Mouse (Mus musculus): Measurements from ENCODE around the gene Rab3b. TPM values are rescaled to one million over a fixed set of nuclear protein-coding genes. Genes with fewer than 3 reads are reported as not detected.
"Not testable (repeated sequence)": the region's sequence is repeated elsewhere in the genome, so short reads cannot be mapped to it uniquely, and the experiment has no call there.

Rab3b gene
- polyA plus RNA-seq, 1 experiment: 69.6 TPM

DNA sequence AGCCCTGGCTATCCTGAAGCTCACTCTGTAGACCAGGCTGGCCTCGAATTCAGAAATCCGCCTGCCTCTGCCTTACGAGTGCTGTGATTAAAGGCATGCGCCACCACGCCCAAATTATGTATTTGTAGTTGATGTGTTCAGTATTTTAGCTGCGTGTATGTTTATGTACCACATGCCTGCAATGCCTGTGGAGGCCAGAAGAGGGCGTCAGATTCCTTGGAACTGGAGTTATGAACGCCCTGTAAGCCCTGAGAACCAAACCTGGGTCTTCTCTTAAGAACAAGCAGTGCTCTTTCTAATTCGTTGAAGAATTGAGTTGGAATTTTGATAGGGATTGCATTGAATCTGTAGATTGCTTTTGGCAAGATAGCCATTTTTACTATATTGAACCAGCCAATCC, 49.1 kb downstream of the Rab3b start:
- not testable (repeated sequence) for DNase-seq (ENCODE audit: low read depth)
- peak; percentile 12; the same call in 1 of the 2 replicates for TF ChIP-seq CTCF (IDR thresholded peaks at IDR 0.05; ENCODE audit: borderline replicate concordance, extremely low read depth, insufficient read depth, insufficient read length)

DNA sequence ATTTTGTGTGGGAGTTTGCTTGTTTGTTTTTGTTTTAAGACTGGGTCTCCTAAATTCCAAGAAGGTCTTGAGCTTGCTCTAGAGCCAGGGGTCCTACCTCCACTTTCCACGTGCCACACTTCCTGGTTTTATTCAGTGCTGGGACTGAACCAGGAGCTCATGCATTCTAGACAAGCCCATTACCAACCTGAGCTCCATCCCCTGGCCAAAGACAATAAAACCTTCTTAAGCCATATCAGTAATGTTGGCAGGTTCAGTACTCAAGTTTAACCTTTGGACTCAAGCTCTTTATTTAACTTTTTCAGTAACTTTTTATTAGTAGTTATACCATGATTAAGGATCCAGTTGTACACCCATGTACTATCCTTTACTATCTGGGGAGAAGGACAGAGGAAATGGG, 54.3 kb downstream of the Rab3b start:
- DNase-seq (ENCODE audit: low read depth): no peak
- no peak for TF ChIP-seq POLR2A (IDR thresholded peaks at IDR 0.05; ENCODE audit: borderline replicate concordance, extremely low read depth, insufficient read depth, insufficient read length, poor library complexity, severe bottlenecking)
- TF ChIP-seq CTCF (IDR thresholded peaks at IDR 0.05; ENCODE audit: borderline replicate concordance, extremely low read depth, insufficient read depth, insufficient read length): no peak

DNA sequence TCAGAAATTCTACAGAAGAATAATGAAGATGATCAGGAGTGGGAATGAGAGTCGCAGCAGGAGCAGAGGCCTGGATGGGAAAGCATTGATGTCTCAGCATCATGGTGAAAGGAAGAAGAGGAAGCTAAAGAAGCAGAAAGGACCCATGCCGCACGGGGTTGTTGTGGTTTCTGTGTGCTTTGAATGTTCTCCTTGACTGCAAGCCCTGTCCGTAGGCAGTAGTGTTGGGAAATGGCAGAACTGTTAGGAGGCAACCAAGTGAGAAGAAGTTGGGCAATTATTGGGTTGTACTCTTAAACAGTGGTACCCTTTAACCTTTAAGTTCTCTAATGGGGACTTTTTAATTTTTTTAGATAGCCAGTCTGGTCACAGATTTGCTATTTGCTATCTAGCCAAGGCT, 56.0 kb downstream of the Rab3b start:
- no peak for TF ChIP-seq POLR2A (IDR thresholded peaks at IDR 0.05; ENCODE audit: borderline replicate concordance, extremely low read depth, insufficient read depth, insufficient read length, poor library complexity, severe bottlenecking)
- no peak for DNase-seq (ENCODE audit: low read depth)

DNA sequence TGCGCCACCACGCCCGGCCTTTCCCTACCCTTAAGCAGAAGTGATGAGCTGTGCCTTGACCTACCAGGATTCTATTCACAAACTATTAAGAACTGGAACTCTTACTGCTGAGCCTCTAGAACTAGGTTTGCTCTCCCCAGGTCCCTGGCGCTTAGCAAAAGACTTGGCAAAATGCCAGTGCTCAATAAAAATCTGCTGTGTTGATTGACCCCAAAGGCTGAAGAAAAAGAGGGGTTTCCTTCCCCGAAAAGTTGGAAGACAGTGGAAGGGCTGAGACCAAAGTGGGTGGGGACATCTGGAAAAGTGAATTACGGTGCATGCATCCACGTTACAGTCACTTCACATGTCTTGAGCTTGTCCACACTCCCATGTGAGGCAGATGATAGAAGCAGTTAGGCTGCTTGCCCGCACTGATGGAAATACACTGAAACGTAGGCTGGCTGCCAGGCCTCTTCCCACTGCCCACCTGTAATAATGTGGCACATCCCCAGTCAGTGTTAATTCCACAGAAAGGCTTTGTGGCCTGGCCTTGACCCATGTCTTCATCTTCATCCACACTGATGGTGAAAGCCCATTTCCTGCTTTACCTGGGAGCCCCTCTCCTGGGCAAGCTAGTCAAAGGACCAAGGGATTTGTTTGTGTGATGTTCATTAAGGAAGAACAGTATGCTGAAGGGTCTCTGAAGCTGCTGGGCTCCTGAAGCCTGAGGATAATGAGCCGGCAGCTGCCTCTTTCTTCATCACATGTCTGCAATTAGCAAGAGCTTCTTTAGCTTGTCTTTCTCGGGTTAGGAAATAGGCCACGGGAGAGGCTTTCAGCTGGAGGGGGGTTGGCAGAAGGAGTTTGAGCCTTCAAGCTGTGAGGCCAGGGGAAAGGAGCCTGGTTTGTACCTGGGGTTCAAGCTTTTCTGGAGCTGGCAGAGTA, 59.2 kb downstream of the Rab3b start:
- peak; percentile 89 for DNase-seq (ENCODE audit: low read depth)
- TF ChIP-seq POLR2A (IDR thresholded peaks at IDR 0.05; ENCODE audit: borderline replicate concordance, extremely low read depth, insufficient read depth, insufficient read length, poor library complexity, severe bottlenecking) (no peak), CTCF (IDR thresholded peaks at IDR 0.05; ENCODE audit: borderline replicate concordance, extremely low read depth, insufficient read depth, insufficient read length) (no peak)

DNA sequence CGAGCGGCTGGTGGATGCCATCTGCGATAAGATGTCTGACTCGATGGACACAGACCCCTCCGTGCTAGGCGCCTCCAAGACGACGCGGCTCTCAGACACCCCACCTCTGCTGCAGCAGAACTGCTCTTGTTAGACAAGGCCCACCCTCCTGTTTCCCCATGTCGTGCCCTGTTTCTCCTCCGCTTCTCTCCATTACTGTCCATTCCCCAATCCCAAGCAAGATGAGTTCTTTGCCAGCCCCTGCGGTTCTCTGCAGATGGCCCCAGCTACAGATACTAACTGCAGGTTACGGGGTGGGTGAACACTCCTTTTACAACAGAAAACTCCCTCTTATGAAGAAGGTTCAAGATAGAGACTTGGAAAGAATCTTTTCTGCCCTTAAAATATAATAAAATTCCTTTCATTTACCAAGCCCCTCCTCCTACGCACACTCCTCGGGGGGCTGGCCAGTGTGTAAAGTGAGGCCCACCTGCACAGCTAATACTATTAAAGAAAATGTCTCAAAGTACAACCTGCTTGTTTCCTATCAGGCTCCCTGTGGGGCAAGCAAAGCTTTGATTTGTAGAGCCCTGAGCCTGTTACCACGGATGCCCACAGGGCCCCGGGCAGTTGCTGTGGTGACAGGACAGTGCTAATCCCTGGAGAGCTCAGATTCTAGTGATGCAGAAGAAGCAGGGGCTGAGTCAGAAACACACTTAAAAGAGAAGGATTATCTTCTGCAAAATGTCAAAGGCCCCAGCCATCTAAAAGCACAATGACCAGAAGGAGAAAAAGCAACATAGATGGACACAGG, 62.0 kb downstream of the Rab3b start:
- TF ChIP-seq CTCF (IDR thresholded peaks at IDR 0.05; ENCODE audit: borderline replicate concordance, extremely low read depth, insufficient read depth, insufficient read length) (no peak), POLR2A (IDR thresholded peaks at IDR 0.05; ENCODE audit: borderline replicate concordance, extremely low read depth, insufficient read depth, insufficient read length, poor library complexity, severe bottlenecking) (no peak)
- DNase-seq (ENCODE audit: low read depth): peak; percentile 63

DNA sequence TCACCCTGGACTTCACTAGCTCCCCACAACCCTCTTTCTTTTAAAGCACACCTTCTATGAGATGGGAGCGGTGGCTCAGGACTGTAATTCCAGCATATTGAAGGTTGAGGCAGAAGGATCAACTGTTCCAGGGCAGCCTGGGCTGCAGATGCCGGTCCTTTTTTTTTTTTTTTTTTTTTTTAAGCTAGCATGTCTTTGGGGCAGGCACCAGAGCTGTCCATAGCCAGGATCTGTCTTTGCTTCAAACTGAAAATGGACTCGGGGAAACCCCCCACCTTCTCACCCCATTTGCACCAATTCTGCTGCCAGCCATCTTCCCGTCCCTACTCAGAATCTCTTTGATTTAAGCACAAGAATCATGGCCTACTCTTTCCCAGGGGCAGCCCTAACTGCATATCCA, 63.3 kb downstream of the Rab3b start:
- no peak for DNase-seq (ENCODE audit: low read depth)
- TF ChIP-seq POLR2A (IDR thresholded peaks at IDR 0.05; ENCODE audit: borderline replicate concordance, extremely low read depth, insufficient read depth, insufficient read length, poor library complexity, severe bottlenecking) (no peak), CTCF (IDR thresholded peaks at IDR 0.05; ENCODE audit: borderline replicate concordance, extremely low read depth, insufficient read depth, insufficient read length) (no peak)

DNA sequence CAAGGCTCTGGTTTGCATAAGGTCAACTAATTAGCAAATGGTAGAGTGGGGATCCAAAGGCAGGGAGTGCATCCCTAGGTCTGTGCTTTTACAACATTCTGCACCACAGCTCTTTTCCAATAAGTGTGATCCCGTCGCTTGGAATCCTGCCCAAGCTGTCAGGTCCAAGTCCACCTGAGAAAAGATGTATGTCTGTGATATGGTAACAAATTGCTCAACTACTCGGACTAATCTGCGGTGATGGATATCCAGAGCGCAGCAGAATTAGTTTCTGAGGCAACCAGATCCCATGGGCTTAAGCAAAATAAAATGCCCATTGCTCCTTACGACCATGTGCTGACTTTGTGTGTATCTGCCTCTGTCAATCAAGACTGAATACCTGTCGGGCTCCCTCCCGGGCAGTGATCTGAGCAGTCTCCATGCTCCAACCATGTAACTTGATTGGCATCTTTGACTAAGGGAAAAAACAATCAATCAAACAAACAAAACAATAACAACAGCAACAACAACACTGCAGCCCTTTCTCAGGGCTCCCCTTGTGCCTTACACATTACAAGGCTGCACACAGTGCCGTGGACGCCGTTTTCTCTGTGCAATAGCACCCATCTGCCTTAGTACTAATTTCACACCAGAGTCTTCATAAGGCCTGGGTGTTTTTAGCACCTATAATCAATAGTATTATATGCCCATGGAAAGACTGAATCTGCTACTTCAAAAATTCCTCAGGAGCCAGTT, 64.3 kb downstream of the Rab3b start:
- DNase-seq (ENCODE audit: low read depth): no peak

DNA sequence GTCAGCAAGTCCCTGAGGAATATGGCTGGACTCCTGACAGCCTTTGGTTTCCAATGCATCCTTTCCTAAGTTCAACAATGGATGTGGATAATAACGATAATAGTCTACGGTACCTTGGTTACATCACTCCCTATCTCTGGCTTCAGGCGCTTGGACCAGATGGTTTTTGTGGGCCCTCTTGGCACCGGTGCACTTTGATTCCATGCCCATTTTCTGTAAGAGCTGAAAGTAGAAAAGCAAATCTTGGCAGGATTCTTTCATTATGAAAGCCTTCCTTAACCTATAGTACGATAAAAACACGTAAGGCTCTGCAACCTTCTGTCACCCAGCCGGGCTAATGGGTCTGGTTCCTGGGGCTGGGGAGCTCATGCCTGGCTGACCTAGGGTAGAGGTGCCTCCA, 70.3 kb downstream of the Rab3b start:
- TF ChIP-seq POLR2A (IDR thresholded peaks at IDR 0.05; ENCODE audit: borderline replicate concordance, extremely low read depth, insufficient read depth, insufficient read length, poor library complexity, severe bottlenecking) (no peak), CTCF (IDR thresholded peaks at IDR 0.05; ENCODE audit: borderline replicate concordance, extremely low read depth, insufficient read depth, insufficient read length) (no peak)
- peak; percentile 75 for DNase-seq (ENCODE audit: low read depth)

More for the DNA sequence above, 64.3 kb downstream of the Rab3b start:
- TF ChIP-seq POLR2A (IDR thresholded peaks at IDR 0.05; ENCODE audit: borderline replicate concordance, extremely low read depth, insufficient read depth, insufficient read length, poor library complexity, severe bottlenecking): no peak
- TF ChIP-seq CTCF (IDR thresholded peaks at IDR 0.05; ENCODE audit: borderline replicate concordance, extremely low read depth, insufficient read depth, insufficient read length): no peak

DNA sequence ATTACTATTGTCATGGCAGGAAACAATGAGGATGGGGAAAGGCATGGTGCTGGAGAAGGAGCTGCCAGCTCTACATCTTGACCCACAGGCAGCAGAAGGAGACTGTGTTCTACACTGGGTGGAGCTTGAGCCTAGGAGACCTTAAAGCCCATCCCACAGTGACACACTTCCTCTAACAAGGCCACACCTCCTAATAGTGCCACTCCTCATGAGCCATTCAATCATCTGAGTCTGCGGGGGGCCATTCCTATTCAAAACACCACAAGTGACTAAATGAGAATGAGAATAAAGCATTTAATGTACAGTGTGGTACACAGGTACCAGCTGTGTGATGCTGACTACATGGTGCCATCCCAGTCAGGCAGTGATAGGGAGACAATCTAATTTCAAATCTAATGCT, 71.3 kb downstream of the Rab3b start:
- no peak for DNase-seq (ENCODE audit: low read depth)
- TF ChIP-seq CTCF (IDR thresholded peaks at IDR 0.05; ENCODE audit: borderline replicate concordance, extremely low read depth, insufficient read depth, insufficient read length) (no peak), POLR2A (IDR thresholded peaks at IDR 0.05; ENCODE audit: borderline replicate concordance, extremely low read depth, insufficient read depth, insufficient read length, poor library complexity, severe bottlenecking) (no peak)

DNA sequence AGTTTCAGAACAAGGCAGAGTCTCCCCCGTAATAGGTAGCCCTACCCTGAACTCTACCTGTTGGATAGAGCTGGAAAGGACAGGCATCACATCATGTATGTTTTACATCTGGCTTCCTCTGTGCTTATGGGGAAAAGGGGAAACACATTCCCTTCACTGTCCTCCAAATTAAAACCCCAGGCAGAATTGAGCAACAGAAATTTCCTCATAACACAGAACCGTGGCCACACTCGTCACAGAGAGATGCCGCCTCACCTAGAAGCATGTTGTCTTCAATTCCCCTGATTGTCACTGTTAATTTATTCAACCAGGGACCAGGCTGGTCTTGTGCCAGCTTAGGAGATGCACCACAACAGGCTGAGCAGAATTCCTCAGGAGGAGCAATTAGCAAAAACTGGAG, 72.8 kb downstream of the Rab3b start:
- no peak for DNase-seq (ENCODE audit: low read depth)
- TF ChIP-seq POLR2A (IDR thresholded peaks at IDR 0.05; ENCODE audit: borderline replicate concordance, extremely low read depth, insufficient read depth, insufficient read length, poor library complexity, severe bottlenecking) (no peak), CTCF (IDR thresholded peaks at IDR 0.05; ENCODE audit: borderline replicate concordance, extremely low read depth, insufficient read depth, insufficient read length) (no peak)

DNA sequence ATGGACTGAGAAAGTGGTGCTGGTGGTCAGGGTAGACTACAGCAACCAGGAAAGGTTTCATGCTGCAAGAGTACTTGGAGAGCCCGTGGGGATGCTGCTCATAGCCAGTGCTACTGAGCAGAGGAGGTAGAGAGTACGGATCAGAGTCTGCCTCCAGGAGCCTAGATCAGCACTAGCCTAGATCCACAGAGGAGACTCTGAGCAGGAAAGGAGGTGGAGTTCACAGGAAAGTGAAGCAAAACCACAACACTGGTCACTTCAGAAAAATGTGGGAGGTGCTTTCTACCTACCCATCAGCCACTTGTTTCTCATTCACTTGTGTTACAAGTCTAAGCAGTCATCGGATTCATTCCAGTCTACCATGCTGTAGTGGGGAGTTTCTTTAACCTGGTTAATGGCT, 80.8 kb downstream of the Rab3b start:
- TF ChIP-seq POLR2A (IDR thresholded peaks at IDR 0.05; ENCODE audit: borderline replicate concordance, extremely low read depth, insufficient read depth, insufficient read length, poor library complexity, severe bottlenecking) (no peak), CTCF (IDR thresholded peaks at IDR 0.05; ENCODE audit: borderline replicate concordance, extremely low read depth, insufficient read depth, insufficient read length) (no peak)

More for the DNA sequence above, 80.8 kb downstream of the Rab3b start:
- DNase-seq (ENCODE audit: low read depth): no peak
